Mouse (Mus musculus): ENCODE results near the gene Fam177a. TPM values are rescaled to one million over a fixed set of nuclear protein-coding genes. Genes with fewer than 3 reads are reported as not detected.

The Fam177a gene
- 6.8 and 10.5 TPM in 2 replicates for polyA plus RNA-seq (2012)

GRCm38 (mm10) chr12:55124242-55124641 is at the start of gene Fam177a:
Gene Fam177a, plus strand, starts transcription at chr12:55124469.

GRCm38 (mm10) chr12:55079726-55080600 is 44.3 kb upstream of the Fam177a start, which contains the start of the genes 2700097O09Rik and Srp54a:
Gene 2700097O09Rik, minus strand, starts transcription at chr12:55080110.
Gene Srp54a, plus strand, starts transcription at chr12:55080262.

GRCm38 (mm10) chr12:55154559-55155448 is 30.5 kb downstream of the Fam177a start, which contains the start of gene Srp54b:
Gene Srp54b, plus strand, starts transcription at chr12:55155104.

Other genes starting within 250 kb of the Fam177a start
- 0.70 and 0.71 TPM in 2 replicates for gene Gm20403, start 137.9 kb upstream of the Fam177a start, polyA plus RNA-seq (2012)
- gene Baz1a, start 110.1 kb upstream of the Fam177a start, polyA plus RNA-seq (2012) = 30.5 and 32.0 TPM in 2 replicates
- gene 2700097O09Rik, start 44.4 kb upstream of the Fam177a start, polyA plus RNA-seq (2012) = 0.37 and 1.0 TPM in 2 replicates
- gene Srp54a, start 44.2 kb upstream of the Fam177a start, polyA plus RNA-seq (2012) = 23.1 and 32.8 TPM in 2 replicates
- 61.9 and 70.2 TPM in 2 replicates for gene Srp54b, start 30.6 kb downstream of the Fam177a start, polyA plus RNA-seq (2012)
- gene 1700047I17Rik2, start 75.1 kb downstream of the Fam177a start, polyA plus RNA-seq (2012) = not detected in 2 replicates
- gene Srp54c, start 105.7 kb downstream of the Fam177a start, polyA plus RNA-seq (2012) = 1.9 and 2.6 TPM in 2 replicates
- 1.6 and 2.1 TPM in 2 replicates for gene 1110008L16Rik, start 175.1 kb downstream of the Fam177a start, polyA plus RNA-seq (2012)
- 0.91 and 1.0 TPM in 2 replicates for gene Ppp2r3c, start 178.5 kb downstream of the Fam177a start, polyA plus RNA-seq (2012)